Mouse (Mus musculus): ENCODE results near the gene Irf2bp1. TPM values are rescaled to one million over a fixed set of nuclear protein-coding genes. Genes with fewer than 3 reads are reported as not detected.

Gene Irf2bp1
- total RNA-seq, 2 experiments from 2014 or later = 52.7 to 56.3 TPM

GRCm38 (mm10) chr7:19002848-19003498 is 871 bp upstream of the Irf2bp1 start:
- peak overlapping the region; percentile 55 for H3K4me3 ChIP-seq
- TF ChIP-seq CTCF (conservative IDR thresholded peaks at IDR 0.05) = no peak
- peak; percentile 76 to 87 for DNase-seq (ENCODE audit: low spot score in 2 of 2)
- H3K27ac ChIP-seq = peak overlapping the region; percentile 95

DNA sequence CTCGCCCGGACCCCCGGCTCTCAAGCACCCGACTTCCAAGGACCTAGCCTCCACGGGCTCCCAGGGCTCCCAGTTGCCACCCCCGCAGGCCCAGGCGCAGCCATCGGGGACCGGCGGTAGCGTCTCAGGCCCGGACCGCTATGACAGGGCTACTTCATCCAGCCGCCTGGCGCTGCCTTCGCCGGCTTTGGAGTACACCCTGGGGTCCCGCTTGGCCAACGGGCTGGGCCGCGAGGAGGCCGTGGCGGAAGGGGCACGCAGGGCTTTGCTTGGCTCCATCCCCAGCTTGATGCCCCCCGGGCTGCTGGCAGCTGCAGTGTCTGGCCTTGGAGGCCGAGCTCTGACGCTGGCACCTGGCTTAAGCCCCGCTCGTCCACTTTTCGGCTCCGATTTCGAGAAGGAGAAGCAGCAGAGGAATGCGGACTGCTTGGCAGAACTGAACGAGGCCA is 811 bp downstream of the Irf2bp1 start:
- Histone ChIP-seq H3K27ac (peak overlapping the region; percentile 99), H3K4me3 (peak overlapping the region; percentile 84)
- no peak for TF ChIP-seq CTCF (conservative IDR thresholded peaks at IDR 0.05)
- no peak for DNase-seq (ENCODE audit: low spot score in 2 of 2)

DNA sequence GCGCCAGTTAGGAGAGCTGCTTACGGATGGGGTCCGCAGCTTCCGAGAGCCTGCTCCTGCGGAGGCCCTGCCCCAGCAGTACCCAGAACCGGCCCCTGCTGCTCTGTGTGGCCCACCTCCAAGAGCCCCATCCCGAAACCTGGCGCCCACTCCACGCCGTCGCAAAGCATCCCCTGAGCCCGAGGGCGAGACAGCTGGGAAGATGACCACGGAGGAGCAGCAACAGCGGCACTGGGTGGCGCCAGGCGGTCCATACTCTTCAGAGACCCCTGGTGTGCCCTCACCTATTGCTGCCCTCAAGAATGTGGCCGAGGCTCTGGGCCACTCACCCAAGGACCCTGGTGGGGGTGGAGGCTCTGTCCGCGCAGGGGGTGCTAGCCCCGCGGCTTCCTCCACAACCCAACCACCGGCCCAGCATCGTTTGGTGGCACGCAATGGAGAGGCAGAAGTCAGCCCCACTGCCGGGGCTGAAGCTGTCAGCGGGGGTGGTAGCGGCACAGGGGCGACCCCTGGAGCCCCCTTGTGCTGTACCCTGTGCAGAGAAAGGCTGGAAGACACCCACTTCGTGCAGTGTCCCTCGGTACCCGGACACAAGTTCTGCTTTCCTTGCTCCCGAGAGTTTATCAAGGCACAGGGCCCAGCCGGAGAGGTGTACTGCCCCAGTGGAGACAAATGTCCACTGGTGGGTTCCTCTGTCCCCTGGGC is 1.7 kb downstream of the Irf2bp1 start:
- H3K4me3 ChIP-seq = peak overlapping the region; percentile 84; the same call in 1 of the 2 replicates
- no peak for DNase-seq (ENCODE audit: low spot score in 2 of 2)
- H3K27ac ChIP-seq = no peak overlapping the region
- TF ChIP-seq CTCF (conservative IDR thresholded peaks at IDR 0.05) = no peak

- DNase-seq (ENCODE audit: low spot score in 2 of 2) = peak; percentile 83 to 87
- TF ChIP-seq CTCF (conservative IDR thresholded peaks at IDR 0.05) = peak; percentile 99
- Histone ChIP-seq H3K4me3 (peak overlapping the region; percentile 6; the same call in 1 of the 2 replicates), H3K27ac (no peak overlapping the region)
These were observed 2.6 kb downstream of the Irf2bp1 start for GRCm38 (mm10) chr7:19006476-19006875.

- DNase-seq (ENCODE audit: low spot score in 2 of 2) = no peak
- H3K27ac ChIP-seq = no peak overlapping the region
- TF ChIP-seq CTCF (conservative IDR thresholded peaks at IDR 0.05) = no peak
- no peak overlapping the region for H3K4me3 ChIP-seq
These were observed 3.5 kb downstream of the Irf2bp1 start for GRCm38 (mm10) chr7:19007026-19007977.

DNA sequence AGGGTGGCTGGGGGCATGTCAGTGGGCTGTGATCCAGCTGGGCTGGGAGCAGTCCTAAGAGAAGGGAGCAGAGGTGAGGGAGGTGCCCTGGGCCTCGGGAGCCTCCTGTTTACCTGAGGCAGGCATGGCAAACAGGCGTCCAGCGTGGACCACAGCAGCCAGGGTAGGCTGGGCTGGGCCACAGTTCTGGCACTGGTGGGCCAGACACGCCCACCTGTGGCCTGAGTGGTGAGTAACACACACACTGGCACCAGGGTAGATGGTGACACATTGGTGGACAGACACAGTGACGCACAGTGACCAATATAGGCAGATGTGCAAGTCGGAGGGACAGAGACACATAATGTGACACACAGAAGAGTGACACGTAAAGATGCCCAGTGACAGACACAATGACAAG is 6.7 kb downstream of the Irf2bp1 start:
- Histone ChIP-seq H3K4me3 (no peak overlapping the region), H3K27ac (no peak overlapping the region)
- DNase-seq (ENCODE audit: low spot score in 2 of 2) = no peak
- no peak for TF ChIP-seq CTCF (conservative IDR thresholded peaks at IDR 0.05)

DNA sequence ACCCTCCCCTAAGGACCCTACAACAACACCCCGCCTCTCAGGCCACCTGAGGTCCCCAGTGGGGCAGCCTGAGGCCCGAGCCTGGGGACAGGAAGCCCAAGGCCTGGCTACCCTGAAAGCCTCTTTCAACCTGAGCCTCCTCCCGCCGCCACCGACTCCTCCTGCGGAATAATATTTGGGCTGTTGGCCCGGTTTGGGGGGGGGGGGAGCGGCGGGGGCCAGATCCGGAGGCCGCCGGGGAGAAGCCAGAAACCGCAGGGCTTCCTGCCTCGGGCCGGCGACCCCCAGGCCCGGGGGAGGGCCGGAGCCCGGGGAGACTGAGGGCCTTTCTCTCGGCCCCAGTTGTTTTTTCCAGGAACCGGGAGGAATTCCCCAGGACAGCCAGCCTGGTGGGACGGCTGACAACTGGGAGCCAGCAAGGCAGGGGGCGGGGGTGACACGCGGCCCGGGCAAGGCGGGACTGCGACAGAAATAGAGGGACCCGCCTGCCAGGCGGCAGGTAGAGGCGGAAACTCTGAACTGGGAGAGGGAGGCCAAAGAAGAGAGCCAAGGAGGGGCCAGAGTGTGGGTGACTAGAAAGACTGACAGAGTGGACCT is 8.3 kb downstream of the Irf2bp1 start:
- no peak for TF ChIP-seq CTCF (conservative IDR thresholded peaks at IDR 0.05)
- peak overlapping the region; percentile 51; the same call in 1 of the 2 replicates for H3K27ac ChIP-seq
- H3K4me3 ChIP-seq = peak overlapping the region; percentile 29
- no peak for DNase-seq (ENCODE audit: low spot score in 2 of 2)

DNA sequence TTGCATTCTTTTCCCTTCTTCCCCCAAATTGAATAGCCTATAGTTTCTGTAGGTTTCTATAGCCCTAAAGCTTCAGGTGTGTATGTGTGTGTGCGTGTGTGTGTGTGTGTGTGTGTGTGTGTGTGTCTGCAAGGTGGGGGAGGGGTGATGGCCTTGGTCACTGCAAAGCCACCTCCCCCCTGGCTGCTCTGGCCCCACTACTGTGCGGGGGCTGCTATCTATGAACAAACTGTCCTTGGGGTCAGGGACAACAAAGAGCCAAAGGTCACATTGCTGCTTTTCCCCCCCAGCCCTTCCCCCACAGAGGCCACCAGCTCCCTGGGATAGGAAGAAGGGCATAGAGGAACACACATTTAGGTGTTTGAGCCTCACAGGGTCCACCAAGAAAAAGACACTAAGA is 9.0 kb downstream of the Irf2bp1 start:
- no peak for TF ChIP-seq CTCF (conservative IDR thresholded peaks at IDR 0.05)
- no peak for DNase-seq (ENCODE audit: low spot score in 2 of 2)
- Histone ChIP-seq H3K27ac (no peak overlapping the region), H3K4me3 (no peak overlapping the region)

DNA sequence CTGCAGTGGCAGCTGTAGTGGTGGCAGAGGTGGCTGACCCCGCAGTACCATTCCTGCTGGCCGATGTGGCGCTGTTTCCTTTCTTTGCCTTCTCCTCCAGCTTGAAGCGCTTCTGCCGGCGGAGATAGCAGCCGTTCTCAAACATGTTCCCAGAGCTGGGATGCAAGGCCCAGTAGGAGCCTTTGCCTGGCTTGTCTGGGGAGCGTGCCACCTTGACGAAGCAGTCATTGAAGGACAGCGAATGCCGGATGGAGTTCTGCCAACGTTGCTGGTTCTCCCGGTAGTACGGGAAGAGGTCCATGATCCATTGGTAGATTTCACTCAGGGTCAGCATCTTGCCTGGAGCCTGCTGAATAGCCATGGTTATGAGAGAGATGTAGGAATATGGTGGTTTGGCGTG is 10.6 kb downstream of the Irf2bp1 start:
- no peak for TF ChIP-seq CTCF (conservative IDR thresholded peaks at IDR 0.05)
- H3K27ac ChIP-seq = no peak overlapping the region
- H3K4me3 ChIP-seq = no peak overlapping the region
- no peak for DNase-seq (ENCODE audit: low spot score in 2 of 2)

DNA sequence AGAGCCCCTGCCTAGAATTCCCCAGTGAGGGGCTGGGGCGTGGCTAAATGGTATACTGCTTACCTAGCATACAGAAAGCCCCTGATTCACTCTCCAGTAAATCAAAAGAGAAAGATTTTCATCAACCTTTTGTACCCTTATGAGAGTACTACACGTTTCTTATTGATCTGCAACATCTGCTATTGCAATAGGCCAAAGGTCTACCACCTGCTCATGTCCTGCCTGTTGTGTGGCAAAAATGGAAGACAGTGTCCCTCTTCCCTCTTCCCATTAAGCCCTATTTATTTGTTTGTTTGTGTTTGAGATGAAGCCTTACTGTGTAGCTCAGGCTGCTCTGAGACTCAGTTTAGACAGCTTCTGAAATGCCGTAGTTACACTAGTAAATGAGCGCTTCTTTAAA is 12.2 kb downstream of the Irf2bp1 start:
- TF ChIP-seq CTCF (conservative IDR thresholded peaks at IDR 0.05) = no peak
- H3K4me3 ChIP-seq = no peak overlapping the region
- no peak for DNase-seq (ENCODE audit: low spot score in 2 of 2)
- no peak overlapping the region for H3K27ac ChIP-seq

- no peak overlapping the region for H3K4me3 ChIP-seq
- no peak for DNase-seq (ENCODE audit: low spot score in 2 of 2)
- H3K27ac ChIP-seq = no peak overlapping the region
- no peak for TF ChIP-seq CTCF (conservative IDR thresholded peaks at IDR 0.05)
These were observed 14.1 kb downstream of the Irf2bp1 start for GRCm38 (mm10) chr7:19017909-19018308.

DNA sequence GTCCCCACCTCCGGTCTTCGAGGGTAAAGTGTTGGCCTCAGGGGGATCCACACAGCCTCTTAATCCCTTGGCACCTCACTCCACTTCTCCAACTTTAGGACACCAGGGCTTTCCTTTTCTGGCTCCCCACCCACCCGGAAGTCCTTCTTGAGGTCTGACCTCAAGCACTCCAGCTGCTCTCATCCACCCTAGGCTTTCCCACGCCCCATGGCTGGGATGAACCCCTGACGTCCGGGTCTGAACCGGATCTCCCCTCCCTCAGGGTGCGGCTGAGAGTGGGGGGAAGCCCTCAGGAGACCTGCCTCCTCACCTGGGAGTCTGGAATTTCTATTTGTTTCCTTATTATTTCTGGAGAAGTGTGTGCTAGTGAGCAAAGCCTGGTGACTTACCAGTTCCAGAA is 17.2 kb downstream of the Irf2bp1 start:
- TF ChIP-seq CTCF (conservative IDR thresholded peaks at IDR 0.05) = no peak
- Histone ChIP-seq H3K4me3 (no peak overlapping the region), H3K27ac (no peak overlapping the region)
- DNase-seq (ENCODE audit: low spot score in 2 of 2) = no peak
